Mouse (Mus musculus) urinary bladder, postnatal 14 days (tissue): ENCODE measurements at regions not wholly inside any gene's neighbourhood (a gene's known extent, or its start where the extent isn't known, plus 50 kb on each side); places are given as distances from the start of the nearest gene placed in this dataset.

Source experiments
- DNase-seq: peaks from one replicate; pipeline ENCODE4 v3.0.0; 2021; ENCODE audit warnings: low spot score

DNA sequence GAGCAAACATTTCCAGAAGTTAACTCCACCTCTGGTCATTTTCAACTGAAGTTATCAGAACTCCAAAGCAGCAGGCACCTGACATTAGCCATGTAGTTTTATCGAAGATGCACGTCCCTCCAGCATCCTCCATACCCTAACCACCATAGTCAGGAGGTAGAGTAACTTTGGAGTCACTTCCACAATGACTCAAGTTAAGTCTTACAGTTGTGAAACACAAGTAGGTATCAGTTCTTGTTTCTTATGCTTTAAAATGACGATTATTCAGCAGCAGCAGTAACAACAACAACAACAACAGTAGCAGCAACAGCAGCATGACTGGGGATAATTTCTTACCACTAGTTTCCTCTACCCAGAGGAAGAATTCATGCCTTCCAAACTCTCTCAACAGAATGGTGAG lies 51.3 kb upstream of the Tank start:
- no peak for DNase-seq

DNA sequence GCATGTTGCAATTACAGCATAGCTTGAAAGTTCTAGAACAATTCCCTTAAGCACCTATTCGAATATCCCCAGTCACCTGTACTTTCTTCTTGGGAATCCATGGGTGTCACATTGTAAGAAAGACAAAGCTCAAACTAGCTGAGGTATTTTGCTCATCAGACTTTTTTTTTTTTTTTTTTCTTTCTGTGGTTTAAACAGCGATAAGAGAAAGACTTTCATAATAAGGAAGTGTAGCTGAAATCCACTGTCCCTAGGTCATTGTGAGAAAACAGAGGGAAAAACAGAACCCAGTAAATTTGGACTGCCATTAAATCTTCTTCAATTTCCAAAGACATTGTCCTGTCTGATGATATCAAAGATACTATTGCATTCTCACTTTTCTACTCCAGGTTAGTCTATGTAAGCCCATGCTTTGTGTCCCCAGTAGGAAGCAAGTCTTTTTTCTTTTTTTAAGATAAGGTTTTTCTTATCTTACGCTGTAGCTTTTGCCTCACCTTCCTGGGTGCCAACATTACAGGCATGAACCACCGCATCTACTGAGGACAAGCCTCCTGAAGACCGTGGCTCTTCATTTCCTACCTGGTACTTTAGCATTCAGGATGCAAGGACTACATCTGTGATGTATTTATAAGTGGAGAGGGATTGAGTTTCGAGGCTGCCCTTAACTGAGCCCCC lies 54.2 kb upstream of the Tank start:
- DNase-seq: no peak

DNA sequence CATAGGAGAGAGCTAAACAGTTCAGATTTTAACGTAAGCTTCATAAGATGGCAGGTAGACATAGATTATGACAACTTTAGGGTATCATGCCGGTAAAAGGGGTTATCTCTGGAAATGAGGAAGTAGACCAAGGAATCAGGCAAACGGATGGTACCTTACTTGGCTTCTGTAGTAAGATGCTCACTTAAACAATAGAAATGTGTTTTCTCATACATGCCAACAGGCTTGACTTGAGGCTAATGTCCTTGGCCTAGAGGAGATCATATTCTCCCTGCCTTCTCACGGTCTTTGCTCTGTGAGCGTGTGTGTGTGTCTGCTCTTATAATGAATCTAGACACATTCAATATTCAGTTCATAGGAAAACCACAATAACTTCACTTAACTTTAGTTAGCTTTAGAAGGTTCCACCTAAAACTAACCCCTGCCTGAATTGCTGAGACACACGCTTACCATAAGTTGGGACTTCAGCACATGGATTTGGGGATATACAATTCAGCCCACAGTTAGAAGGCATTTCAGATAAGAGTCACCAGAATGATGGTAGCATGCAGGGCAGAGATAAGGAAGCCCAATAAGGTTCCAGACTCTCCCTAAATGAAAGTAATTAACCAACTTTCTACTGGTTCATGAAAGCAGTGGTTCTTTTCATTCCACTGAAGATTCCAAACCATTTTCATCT lies 63.8 kb upstream of the Tank start:
- no peak for DNase-seq

DNA sequence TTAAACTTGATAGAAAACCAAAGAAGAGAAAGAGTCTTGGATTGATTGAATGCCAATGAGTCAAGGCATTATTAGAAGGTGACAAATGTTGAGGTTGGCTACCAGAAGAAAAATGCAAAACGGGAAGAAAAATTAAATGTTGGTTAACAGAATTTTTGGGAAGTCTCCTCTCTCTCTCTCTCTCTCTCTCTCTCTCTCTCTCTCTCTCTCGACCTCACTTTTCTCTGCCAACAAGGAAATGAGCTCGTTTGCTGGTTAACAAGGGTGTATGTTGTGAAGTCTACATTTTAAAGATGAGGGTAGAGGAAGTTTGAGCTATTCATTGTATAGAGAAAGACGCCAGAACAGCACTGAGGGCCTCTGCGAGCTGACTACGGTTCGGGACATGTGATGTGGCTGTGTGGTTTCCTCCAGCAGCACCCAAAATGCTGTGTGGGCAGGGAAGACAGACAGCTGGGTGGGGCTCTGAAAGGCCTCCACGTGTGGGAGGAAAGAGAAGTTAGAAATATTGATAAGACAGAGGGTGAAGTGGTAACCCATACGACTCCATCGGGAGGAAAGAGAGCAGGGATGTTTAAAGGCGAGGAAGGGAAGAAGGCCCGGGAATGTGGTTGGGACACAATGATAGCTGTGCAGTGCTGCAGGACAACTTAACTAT lies 64.5 kb upstream of the Tank start:
- DNase-seq: no peak

DNA sequence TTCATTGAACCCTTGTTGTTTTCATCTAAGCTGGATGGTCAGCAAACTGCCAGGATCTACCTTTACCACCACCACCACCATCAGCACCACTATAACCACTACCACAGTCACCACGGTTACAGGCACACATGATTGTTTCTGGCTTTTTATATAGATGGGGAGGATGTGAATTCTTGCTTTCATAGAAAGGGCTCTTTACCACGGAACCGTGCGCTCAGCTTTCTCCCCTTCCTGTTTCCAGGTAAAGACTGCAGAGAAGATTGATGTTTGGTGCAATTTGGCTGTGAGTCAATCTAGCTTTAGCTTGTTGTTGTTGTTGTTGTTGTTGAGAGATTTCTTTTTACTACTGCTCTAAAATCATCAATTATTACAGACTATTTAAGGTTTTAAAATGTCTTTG lies 74.8 kb upstream of the Tank start:
- no peak for DNase-seq

DNA sequence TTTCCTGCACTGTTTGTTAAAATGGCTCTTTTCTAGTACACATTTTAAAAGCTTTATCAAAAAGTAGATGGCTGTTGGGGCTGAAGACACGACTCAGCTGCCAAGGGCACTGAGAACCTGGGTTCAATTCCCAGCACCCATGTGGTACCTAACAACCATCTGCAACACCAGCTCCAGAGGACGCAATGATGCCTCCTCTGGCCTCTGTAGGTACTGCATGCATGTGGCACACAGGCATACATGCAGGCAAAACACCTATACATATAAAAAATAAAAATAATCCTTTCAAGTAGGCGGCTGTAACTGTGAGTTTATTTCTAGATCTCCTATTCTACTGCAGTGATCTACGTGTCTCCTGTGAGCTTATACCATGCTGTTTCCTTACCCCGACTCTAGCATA lies 76.5 kb upstream of the Tank start:
- no peak for DNase-seq

DNA sequence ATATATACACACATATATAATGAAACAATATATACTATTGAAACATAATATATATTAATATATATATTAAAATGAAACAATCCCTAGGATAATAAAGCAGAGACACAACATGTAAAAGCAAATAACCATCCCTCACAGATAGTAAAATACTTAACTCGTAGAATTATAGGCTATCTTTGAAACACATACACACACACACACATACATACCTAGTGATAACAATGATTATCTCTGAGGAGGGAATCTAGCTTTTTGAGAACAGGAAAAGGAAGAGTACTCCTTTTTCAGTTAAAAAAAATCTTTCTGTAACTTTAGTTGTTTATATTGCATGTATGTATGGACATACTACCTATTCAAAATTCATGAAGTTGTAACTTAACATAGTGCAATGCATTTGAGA lies 79.1 kb upstream of the Tank start:
- DNase-seq: no peak

DNA sequence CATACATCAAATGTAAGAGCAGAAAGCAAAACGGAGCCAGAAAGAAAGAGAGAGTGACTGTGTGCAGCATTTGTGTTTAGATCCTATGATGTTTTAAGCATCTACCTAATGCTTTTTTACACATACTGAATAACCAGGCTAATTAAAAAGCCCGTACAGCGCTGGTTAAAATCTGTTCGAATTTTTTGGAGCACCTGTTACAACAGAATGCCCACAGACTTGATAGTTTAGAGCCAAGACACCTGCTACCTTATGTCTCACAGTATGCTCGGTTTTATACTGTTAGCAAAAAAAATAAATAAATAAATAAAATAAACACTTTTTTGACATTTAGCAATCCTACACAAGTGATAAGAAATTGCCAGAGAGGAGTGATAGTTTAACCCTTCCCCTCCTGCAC lies 80.5 kb upstream of the Tank start:
- DNase-seq: no peak

DNA sequence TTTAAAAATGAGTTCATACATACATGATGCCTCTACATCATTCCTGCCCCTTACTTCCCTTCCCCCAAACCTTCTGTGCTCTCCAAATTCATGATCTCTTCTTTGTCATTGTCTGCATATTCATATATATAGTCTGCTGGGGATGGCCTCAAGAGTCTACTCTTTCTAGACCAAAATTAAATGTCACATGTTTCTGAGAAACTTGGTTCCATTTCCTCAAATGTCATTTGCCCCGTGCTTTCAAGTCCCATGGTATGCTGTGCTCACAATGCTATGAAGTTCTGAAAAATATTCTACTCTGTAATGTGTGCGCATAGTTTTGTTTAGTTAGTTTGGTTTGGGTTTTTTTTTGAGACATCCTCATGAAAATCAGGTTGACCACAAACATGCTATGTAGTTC lies 81.4 kb upstream of the Tank start:
- DNase-seq: no peak

DNA sequence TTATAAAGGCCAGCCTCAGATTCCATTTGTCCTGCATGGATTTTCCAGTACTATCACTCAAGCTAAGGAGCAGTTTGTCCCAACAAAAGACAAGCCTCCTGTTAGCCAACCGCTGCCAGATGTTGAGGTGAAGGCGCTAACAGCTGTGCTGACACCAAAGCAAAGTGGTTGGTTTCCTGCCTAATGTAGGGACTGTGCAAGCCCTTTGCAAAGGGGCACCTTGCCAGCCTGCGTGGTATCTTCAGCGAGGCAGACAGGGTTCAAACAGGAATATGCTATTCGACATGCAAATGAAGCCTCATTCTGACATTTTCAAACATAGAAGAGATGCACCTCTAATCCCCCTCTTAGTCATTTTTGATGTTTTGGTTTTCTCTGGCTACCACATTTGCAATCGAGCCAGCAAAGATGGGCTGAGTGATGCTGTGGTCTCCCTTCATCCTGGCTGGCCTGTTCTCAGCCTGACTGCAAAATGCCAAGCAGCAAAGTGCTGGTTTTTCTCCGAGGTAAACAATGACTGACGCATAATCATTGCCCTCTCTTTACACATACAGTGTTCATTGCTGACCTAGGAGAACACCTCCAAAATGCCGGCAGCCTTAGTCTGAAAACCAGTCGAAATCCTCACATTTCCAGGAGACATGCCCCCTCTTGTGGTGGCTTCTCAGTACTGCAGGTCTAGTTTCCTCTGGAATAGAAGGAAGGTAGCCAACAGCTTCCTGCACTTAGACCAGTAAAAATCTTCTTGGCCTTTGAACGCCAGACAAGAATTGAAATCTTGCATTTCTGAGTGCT lies 84.3 kb upstream of the Tank start:
- peak; percentile 82 for DNase-seq

DNA sequence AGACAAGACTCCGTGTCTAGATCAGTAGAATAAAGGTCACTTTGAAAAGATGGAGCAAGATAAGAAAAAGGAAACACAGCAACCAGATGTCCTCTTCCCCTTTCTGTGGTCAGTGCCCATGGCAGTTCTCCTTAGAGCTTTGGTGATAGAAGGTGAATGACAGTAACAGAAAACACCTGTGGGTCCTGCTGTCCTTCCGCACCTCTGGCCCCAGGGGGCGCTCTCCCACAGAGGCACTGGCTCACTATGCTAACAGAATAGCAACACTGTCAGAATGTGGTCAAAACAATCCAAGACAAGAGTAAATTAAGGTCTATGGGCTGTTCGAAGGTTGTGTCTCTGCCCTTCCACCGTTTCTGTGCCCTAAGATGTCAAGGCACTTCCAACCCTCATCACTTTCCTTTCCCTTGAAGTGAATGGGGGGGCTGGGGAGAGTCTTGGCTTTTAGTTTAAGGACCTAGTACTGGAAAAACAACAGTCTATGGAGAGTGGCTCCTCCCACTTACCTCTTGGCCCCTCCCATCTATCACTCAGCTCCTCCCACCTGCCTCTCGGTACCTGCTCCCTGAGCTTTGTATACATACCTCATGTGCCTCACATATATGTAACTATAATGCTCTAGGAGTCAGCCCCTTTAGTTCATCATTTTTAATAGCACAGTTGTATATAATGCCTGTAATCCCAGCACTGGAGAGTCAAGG lies 86.2 kb upstream of the Tank start:
- DNase-seq: peak; percentile 37

DNA sequence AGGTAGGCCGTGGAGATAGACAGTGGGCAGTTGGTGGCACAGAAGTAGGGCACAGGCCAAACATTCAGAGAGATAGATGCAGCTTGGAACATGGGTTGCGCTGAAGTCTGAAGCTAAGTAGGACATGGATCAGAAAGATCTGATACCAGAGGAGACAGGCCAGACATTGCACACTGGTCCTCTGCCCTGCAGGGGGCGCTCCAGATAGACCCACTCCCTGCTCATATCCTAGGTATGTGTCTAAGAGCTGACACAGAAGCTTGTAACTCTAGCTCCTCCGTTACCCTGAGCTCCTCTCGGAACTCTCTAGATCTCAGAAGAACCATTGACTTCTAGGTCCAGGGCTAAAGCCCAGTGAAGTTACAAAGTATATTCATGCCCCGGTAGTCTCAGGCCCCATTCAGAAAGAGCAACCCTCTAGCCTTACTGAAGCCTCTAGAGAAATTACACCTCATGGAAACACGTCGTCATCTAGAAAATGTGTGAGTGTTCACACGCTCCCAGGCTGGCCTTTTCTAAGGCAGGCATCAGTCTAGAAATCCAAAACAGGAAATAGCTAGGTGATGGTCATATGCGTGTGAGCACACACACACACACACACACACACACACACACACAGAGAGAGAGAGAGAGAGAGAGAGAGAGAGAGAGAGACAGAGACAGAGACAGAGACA lies 87.8 kb upstream of the Tank start:
- no peak for DNase-seq

DNA sequence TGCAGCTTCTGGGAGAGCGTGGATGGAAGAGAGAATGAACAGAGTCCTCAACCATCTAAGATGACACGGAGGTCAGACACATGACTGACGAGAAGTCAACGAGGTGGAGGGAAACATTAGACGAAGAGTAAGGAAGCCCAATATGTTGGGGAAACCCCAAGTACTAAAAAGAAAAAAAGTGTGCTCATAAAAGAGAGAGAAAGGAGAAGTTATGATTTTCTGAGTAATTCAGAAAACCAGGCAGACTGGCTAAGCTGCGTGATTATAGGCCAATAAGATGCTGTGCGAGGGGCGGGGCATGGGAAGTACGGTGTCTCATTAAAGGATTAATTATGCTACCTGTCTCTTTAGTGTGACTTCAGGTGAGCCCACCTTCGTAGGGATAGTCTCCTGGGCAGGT lies 88.6 kb upstream of the Tank start:
- no peak for DNase-seq

DNA sequence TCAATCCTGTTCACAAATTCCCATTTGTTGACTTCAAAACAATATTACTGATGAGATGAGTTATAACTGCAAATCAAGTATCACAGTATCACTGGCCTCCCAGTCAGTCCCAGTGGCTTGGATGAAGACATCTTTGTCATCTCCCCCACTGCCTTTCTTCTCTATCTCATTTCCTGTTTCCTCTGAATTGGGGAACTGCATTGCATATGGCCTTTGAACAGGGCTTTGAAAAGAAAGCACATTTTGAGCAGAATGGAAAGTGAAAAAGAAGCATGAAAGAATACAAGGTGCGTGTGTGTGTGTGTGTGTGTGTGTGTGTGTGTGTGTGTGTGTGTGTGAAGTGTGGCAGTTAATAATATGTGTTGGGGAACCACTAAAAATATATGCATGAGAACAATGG lies 94.6 kb upstream of the Tank start:
- no peak for DNase-seq

DNA sequence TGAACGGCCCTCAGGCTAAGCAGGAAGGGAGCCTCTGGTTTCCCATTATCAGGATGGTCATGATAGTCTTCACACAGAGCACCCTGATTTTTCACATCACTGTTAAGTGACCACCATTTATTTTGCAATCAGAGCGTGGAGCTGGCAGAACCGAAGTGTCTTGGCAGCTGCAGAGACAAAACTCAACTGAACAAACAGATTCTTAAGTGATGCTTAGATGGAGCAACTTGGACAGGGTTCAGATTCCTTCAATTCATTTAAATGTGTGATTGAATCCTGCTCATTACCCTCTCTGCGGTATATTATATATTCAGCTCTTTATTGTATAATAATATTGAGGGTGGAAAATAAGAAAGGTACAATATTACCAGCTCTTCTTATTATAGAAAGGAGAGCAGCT lies 101.7 kb upstream of the Tank start:
- DNase-seq: no peak

DNA sequence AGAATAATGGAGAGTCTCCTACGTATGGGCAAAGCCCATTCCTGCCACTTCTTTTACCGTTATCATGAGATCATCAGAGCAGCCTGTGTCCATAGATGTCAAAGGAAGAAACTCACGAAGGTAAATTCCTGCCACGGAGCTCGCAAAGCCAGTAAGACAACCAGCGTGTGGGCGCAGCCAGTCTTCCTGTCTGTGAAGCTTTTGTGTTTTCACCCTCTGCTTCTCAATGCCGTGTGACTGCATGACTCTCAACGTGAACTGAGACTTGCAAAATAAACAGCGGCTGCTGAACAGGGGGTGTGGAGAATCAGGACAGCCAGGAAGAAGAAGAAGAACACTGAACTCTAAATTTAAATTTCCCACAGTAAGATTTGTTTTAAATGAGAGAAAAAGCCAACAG lies 103.8 kb upstream of the Tank start:
- no peak for DNase-seq

DNA sequence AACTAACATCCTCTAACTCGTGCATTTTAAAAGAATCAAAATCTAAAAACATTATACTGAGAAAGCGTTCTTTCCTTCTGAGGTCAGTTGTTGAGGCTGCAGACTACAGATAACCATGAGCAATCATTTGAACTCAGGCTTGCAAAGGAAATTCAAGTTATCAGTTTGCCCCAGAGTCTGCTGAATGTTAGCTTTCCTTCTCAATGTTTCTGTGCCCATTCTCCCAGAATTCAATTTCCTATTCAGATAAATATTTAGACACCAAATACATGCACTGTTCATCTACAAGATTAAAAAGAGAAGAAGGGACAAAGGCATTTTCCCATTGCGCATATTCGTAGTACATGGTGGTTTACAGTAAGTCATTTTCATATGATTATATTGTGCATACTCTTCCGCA lies 107.9 kb upstream of the Tank start:
- no peak for DNase-seq

DNA sequence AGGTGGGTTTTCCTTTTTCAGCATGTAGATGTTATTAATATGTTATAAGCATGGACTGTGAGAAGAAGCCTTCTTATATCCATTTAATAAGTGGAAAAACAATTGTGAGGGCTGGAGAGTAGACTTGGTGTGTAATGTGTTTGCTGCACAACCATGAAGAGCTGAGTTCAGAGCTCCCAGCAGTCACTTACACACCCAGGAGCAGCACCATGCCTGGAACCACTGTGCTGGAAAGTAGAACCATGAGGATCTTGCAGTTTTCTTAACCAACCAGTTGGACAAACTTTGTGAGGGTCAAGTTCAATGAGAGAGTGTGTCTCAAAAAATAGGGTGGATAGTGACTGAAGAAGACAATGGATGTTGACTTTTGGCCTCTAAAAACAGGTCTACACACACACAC lies 108.3 kb upstream of the Tank start:
- no peak for DNase-seq

DNA sequence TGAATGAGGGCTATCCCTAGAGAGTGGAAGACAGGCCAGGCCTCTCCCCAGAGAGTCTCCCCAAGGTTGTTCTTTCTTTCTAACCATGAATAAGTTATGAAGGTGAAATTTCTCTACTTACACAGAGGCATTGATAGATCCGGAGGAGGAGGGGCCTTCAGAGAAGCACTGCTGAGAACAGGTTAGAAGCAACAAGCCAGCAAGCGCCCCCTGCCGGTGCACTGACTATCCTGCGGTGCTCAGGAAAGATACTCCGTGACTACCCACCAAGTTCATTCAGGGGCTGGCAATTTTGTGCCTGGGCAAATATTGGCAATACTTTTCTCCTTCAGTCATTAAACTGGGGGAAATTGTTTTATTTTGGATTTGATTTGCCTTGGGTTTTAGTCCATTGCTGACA lies 122.5 kb upstream of the Tank start:
- DNase-seq: peak; percentile 62

DNA sequence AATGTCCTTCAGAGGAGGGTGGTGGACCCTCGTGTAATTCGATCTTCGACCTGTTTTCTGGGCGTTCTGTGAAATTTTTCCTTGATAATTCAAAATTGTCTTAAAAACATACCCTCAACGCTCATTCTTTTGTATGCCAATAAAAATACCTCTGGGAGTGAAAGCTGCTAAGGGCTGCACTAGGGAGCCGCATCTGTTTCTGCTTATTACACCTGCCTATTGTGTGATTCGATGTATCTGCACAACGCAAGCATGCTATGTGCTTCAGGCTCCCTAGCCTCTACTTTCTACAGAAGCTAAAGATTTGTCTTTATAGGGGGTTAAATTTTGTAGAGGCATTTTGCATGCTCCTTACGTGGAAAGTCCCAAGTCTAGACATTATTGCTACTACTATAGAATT lies 123.7 kb upstream of the Tank start:
- no peak for DNase-seq

DNA sequence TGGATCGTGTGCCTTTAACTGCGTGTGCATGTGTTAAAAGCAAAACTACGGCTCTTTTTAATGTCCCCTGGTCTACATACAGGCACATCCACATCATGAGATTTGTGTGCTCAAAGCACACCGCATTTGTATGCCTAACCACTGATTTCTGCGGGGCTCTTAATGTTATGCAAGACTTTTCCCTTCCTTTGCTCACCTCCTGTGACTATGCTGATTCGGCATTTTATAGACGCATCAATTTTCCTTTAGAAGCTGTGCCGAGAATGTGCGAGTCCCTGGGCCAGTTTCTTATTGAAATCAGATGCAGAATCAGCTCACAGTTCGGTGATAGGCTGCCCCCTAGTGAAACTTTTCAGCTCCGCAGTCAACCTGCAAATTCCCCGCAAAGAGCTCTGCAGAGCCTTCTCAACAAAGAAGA lies 124.1 kb upstream of the Tank start:
- peak; percentile 87 for DNase-seq
